Mouse (Mus musculus) embryonic facial prominence, embryonic 13.5 days (tissue): ENCODE measurements around the gene Mknk2. TPM values are rescaled to one million over a fixed set of nuclear protein-coding genes. Genes with fewer than 3 reads are reported as not detected.

Experiments used
- polyA plus RNA-seq: library from polyadenylated mRNA; unstranded; fragments of >200 nt; fragmentation: Nextera tagmentation; extraction: Ambion mirVana; gene quantifications from 2 replicates; pipeline ENCODE4 v1.2.1, GENCODE M21; 2015

Gene Mknk2
- polyA plus RNA-seq, 1 experiment from 2014 or later = 86.3 TPM

Other genes starting within 250 kb of the Mknk2 start
- 162 and 183 TPM in 2 replicates for gene Tcf3, start 244.5 kb downstream of the Mknk2 start, polyA plus RNA-seq
- not detected in 2 replicates for gene Onecut3, start 183.3 kb downstream of the Mknk2 start, polyA plus RNA-seq
- gene Atp8b3, start 139.0 kb downstream of the Mknk2 start, polyA plus RNA-seq = 0.04 and 0.28 TPM in 2 replicates
- gene Rexo1, start 116.6 kb downstream of the Mknk2 start, polyA plus RNA-seq = 25.9 and 31.3 TPM in 2 replicates
- 9.5 and 12.0 TPM in 2 replicates for gene Klf16, start 100.8 kb downstream of the Mknk2 start, polyA plus RNA-seq
- gene Abhd17a, start 87.8 kb downstream of the Mknk2 start, polyA plus RNA-seq = 84.6 and 85.3 TPM in 2 replicates
- gene Scamp4, start 75.2 kb downstream of the Mknk2 start, polyA plus RNA-seq = 79.6 and 95.1 TPM in 2 replicates
- gene Adat3, start 75.2 kb downstream of the Mknk2 start, polyA plus RNA-seq = 5.9 and 9.1 TPM in 2 replicates
- 4.3 and 4.6 TPM in 2 replicates for gene Gm49322, start 72.1 kb downstream of the Mknk2 start, polyA plus RNA-seq
- 131 and 169 TPM in 2 replicates for gene Csnk1g2, start 55.3 kb downstream of the Mknk2 start, polyA plus RNA-seq
- gene Btbd2, start 21.0 kb downstream of the Mknk2 start, polyA plus RNA-seq = 76.8 and 82.4 TPM in 2 replicates
- gene Mob3a, start 23.9 kb upstream of the Mknk2 start, polyA plus RNA-seq = 45.8 and 46.3 TPM in 2 replicates
- 24.0 and 29.2 TPM in 2 replicates for gene Izumo4, start 24.1 kb upstream of the Mknk2 start, polyA plus RNA-seq
- 73.3 and 73.5 TPM in 2 replicates for gene Ap3d1, start 64.2 kb upstream of the Mknk2 start, polyA plus RNA-seq
- gene Dot1l, start 77.1 kb upstream of the Mknk2 start, polyA plus RNA-seq = 17.9 and 18.5 TPM in 2 replicates
- gene Sf3a2, start 120.1 kb upstream of the Mknk2 start, polyA plus RNA-seq = 75.6 and 78.9 TPM in 2 replicates
- 118 and 125 TPM in 2 replicates for gene Plekhj1, start 120.5 kb upstream of the Mknk2 start, polyA plus RNA-seq
- gene Amh, start 127.1 kb upstream of the Mknk2 start, polyA plus RNA-seq = not detected in 2 replicates
- gene Jsrp1, start 135.4 kb upstream of the Mknk2 start, polyA plus RNA-seq = 0.76 and 2.2 TPM in 2 replicates
- gene Oaz1, start 148.5 kb upstream of the Mknk2 start, polyA plus RNA-seq = 1,868 and 1,916 TPM in 2 replicates
- 1.9 and 2.0 TPM in 2 replicates for gene Lingo3, start 165.9 kb upstream of the Mknk2 start, polyA plus RNA-seq
- 313 and 339 TPM in 2 replicates for gene Lsm7, start 177.1 kb upstream of the Mknk2 start, polyA plus RNA-seq
- 49.3 and 54.5 TPM in 2 replicates for gene Sppl2b, start 177.2 kb upstream of the Mknk2 start, polyA plus RNA-seq
- not detected in 2 replicates for gene Tmprss9, start 193.7 kb upstream of the Mknk2 start, polyA plus RNA-seq
- 317 and 358 TPM in 2 replicates for gene Timm13, start 222.9 kb upstream of the Mknk2 start, polyA plus RNA-seq
- 51.5 and 63.4 TPM in 2 replicates for gene Lmnb2, start 240.1 kb upstream of the Mknk2 start, polyA plus RNA-seq